Mouse (Mus musculus) intestine, embryonic 14.5 days (tissue): ENCODE measurements at regions not wholly inside any gene's neighbourhood (a gene's known extent, or its start where the extent isn't known, plus 50 kb on each side); places are given as distances from the start of the nearest gene placed in this dataset.

ENCODE experiments used
- ATAC-seq: fragments of 200-750 bp; cut with Nextera tagmentation; replicated peaks from 2 replicates; pipeline ENCODE4 v1.8.0; 2017; ENCODE audit warnings: low read depth, moderate number of reproducible peaks, moderate TSS enrichment, moderate library complexity; ENCODE audit not compliant: low FRiP score, low TSS enrichment
- DNase-seq: peaks from one replicate; pipeline ENCODE4 v3.0.0-alpha.2; 2018; ENCODE audit warnings: low spot score
- H3K27ac ChIP-seq: fragments of 300-500 bp; sonication (generic); 2 replicates; pipeline ENCODE4 v1.5.1; 2014; ENCODE audit warnings: low read depth, mild to moderate bottlenecking, control low read depth
- H3K27me3 ChIP-seq: fragments of 300-500 bp; sonication (generic); replicated peaks from 2 replicates; pipeline ENCODE4 v1.6.1; 2014; ENCODE audit warnings: low read length, control low read depth; ENCODE audit not compliant: control insufficient read depth, insufficient read depth
- H3K36me3 ChIP-seq: fragments of 300-500 bp; sonication (generic); 2 replicates; pipeline ENCODE4 v1.6.1; 2014; ENCODE audit warnings: low read length, control low read depth; ENCODE audit not compliant: control insufficient read depth, insufficient read depth
- H3K4me1 ChIP-seq: fragments of 300-500 bp; sonication (generic); replicated peaks from 2 replicates; pipeline ENCODE4 v1.6.1; 2014; ENCODE audit warnings: low read length, control low read depth, mixed read lengths; ENCODE audit not compliant: control insufficient read depth, insufficient read depth
- H3K4me2 ChIP-seq: fragments of 300-500 bp; sonication (generic); 2 replicates; pipeline ENCODE4 v1.6.1; 2014; ENCODE audit warnings: low read length
- H3K4me3 ChIP-seq: fragments of 300-500 bp; sonication (generic); 2 replicates; pipeline ENCODE4 v1.5.1; 2014; ENCODE audit warnings: low read depth, low read length, control low read depth, mixed read lengths
- H3K9ac ChIP-seq: fragments of 300-500 bp; sonication (generic); 2 replicates; pipeline ENCODE4 v1.6.1; 2014; ENCODE audit warnings: mild to moderate bottlenecking, low read length
- H3K9me3 ChIP-seq: fragments of 300-500 bp; sonication (generic); 2 replicates; pipeline ENCODE4 v1.6.1; 2016; ENCODE audit warnings: low read length, control low read depth; ENCODE audit not compliant: control insufficient read depth
- WGBS: fragments of 180-500 bp; shearing (Covaris S2); extraction: QIAGEN DNeasy Blood & Tissue Kit; methylation state at CpG from one replicate; pipeline ENCODE4 v1.1.7; 2014; 5-methylcytosine and 5-hydroxymethylcytosine counted together

DNA sequence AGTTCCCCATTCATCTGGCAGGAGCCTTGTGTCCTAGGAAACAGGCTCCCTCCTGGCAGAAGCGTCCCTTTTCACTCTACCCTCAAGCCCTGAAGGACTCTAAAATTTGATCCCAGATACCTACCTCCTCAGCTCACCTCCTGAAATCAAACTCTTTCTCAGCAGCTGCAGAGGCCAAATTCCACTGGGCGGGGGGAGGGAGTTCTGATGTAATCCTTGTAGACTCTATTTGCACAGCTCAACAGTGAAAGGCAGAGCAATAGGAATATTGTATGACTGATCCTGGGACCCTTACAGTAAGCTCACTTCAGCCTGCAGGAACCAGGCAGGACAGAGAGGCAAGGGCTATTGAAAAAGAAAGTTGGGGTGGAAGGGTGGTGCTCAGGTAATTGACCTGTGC, 346.3 kb downstream of the Irx1 start:
- H3K27ac ChIP-seq: no peak overlapping the region
- H3K4me3 ChIP-seq: no peak overlapping the region
- no peaks in the 10 kb centered on the region for H3K9me3 ChIP-seq
- no peaks in the 10 kb centered on the region for H3K27me3 ChIP-seq
- no peaks in the 10 kb centered on the region for H3K4me1 ChIP-seq
- ATAC-seq (no peak), DNase-seq (peak; percentile 50)
- whole genome bisulfite sequencing: 24% methylated on average over 2 of the region's 2 CpGs
- no peak overlapping the region for H3K9ac ChIP-seq
- H3K36me3 ChIP-seq: no peaks in the 10 kb centered on the region
- H3K4me2 ChIP-seq: no peak overlapping the region

DNA sequence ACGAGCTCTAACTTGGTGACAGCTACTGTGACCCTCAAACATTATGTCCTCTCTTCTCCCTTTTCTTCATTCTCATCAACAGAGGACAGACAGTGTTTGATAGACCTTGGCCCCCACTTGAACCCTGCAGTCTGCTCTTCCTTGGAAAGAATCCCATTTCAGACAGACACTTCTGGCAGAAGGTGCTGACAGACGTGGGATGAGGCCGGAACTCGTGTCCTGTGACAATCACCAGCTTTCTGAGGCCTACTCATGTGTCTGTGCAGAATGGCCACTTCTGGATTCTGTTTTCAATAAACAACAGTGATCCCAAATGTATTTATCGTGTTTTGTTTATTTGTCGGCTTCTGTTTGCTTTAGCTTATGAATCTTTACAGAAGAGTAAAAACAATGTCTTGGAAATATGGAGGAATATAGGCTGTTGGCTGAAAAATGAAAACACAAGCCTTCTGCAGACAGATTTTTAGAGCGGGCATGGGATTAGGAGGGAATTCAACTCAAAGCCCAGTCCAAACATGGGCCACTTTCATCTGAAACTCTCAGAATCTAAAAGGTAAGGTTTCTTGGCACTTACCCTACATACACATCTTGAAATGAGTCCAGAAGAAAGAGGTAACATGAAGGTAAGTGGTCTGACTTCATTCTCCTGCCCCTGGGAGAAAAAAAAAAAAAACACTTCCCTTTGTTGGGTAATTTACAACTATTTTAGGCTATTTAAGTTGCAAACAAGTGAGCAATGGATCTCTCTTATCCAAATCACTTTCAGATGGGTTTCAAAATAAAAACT, 350.9 kb downstream of the Irx1 start:
- Histone ChIP-seq H3K4me2 (no peak overlapping the region), H3K9me3 (no peaks in the 10 kb centered on the region), H3K36me3 (no peaks in the 10 kb centered on the region), H3K27ac (no peak overlapping the region), H3K9ac (no peak overlapping the region), H3K4me1 (no peaks in the 10 kb centered on the region), H3K4me3 (no peak overlapping the region), H3K27me3 (no peaks in the 10 kb centered on the region)
- ATAC-seq (no peak), DNase-seq (no peak)
- WGBS: 71% methylated on average over 7 of the region's 7 CpGs

DNA sequence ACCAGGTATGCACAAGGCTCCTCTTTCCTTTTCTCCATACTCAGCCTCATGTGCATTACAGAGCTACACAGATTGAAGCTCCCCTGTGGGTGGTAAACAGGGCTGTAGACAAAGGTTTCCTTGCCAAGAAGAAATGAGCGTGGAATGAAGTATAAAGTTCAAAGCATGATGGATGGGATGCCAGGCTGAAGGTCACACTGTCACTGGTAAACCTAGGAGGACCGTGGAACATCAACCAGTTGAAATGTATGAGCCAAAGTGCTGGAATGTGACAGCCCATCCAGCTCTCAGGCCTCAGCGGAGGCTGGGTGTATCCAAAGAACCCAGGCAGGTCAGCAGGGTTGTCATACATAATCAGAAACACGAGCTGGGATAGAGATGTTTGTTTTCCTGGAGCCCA, 381.0 kb downstream of the Irx1 start:
- H3K4me3 ChIP-seq: no peak overlapping the region
- DNase-seq (no peak), ATAC-seq (no peak)
- H3K4me2 ChIP-seq: no peak overlapping the region
- no peaks in the 10 kb centered on the region for H3K27me3 ChIP-seq
- no peaks in the 10 kb centered on the region for H3K9me3 ChIP-seq
- no peaks in the 10 kb centered on the region for H3K36me3 ChIP-seq
- WGBS: 38% methylated on average over 4 of the region's 4 CpGs
- H3K4me1 ChIP-seq: no peaks in the 10 kb centered on the region
- no peak overlapping the region for H3K27ac ChIP-seq
- H3K9ac ChIP-seq: no peak overlapping the region

DNA sequence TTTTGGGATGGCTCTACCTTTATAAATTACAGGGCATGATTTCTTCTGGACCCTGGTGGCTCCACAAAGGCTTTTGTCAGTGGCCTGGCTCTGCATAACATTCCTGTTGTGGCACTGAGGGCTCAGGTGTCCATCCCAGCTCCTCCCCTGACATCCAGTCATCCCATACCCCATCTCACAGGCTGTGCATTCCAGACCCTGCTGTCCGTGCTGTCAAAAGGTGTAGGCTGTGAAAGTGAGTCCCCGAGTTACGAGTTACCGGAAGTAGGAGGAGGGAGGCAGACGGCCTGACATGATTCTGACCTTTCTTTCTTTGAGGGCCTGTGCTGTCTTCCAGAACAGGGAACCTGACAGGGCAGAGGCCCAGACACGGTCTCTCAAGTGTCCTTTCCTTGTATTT, 397.6 kb downstream of the Irx1 start:
- Histone ChIP-seq H3K36me3 (no peaks in the 10 kb centered on the region), H3K9ac (no peak overlapping the region), H3K4me2 (no peak overlapping the region), H3K27ac (no peak overlapping the region), H3K9me3 (no peaks in the 10 kb centered on the region), H3K4me3 (no peak overlapping the region), H3K27me3 (no peaks in the 10 kb centered on the region), H3K4me1 (no peaks in the 10 kb centered on the region)
- WGBS: 43% methylated on average over 6 of the region's 6 CpGs
- DNase-seq (no peak), ATAC-seq (no peak)

DNA sequence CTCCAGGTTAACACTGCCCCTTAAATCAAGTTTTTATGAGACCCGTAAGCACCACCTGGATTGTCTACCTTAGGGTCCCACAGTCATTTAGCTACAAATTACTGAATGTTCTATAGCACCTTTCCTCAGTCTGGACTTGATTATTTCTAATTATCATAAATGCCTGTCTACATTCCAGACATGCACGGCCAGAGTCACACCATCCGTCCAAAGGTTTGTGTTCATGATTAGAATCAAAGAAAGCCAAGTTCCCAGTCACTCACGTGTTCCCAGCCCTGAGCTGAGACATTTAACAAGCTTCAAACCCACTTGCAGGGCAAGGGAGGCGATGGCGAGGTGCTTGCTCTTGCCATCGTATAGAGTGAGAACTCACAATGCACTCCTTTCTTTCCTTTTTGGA, 398.1 kb downstream of the Irx1 start:
- Histone ChIP-seq H3K9ac (no peak overlapping the region), H3K27me3 (no peaks in the 10 kb centered on the region), H3K36me3 (no peaks in the 10 kb centered on the region), H3K4me3 (no peak overlapping the region), H3K27ac (no peak overlapping the region), H3K9me3 (no peaks in the 10 kb centered on the region), H3K4me1 (no peaks in the 10 kb centered on the region), H3K4me2 (no peak overlapping the region)
- ATAC-seq: no peak
- 82% methylated on average over 7 of the region's 7 CpGs for WGBS
- no peak for DNase-seq

DNA sequence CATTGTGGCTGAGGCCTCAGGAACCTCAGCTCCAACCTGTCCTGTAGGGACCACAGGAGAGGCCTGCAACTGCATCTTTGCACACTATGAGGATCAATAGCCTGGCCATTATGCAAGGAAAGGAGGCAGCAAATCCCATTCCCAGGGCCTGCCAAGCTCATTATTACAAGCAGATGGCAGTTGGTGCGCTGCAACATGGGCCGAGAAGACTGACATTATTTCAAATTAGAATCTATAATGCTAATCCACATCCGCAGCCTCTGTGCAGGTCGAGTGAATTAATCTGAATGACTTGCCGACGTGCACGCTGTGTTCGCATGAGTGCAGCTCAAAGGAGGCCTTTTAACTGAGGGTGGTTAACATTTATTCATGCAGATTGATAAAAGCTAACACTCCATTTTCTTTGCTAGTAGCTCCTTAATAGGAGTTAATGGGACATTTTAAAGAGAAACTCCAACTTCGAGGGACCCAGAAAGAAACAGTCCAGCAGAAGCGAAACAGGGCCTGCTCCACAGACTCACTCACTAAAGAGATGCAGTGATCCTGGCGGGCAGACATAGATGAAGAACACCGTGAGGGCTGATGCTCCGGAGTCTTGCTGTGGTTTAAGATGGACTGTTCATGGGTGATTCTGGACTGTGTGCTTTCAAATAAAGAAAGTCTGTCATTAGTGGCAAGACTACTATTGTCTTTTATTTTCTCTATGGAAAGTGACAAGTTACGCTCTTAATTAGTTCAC, 404.9 kb downstream of the Irx1 start:
- Histone ChIP-seq H3K27me3 (no peaks in the 10 kb centered on the region), H3K4me2 (no peak overlapping the region), H3K4me1 (no peaks in the 10 kb centered on the region), H3K9me3 (no peaks in the 10 kb centered on the region), H3K4me3 (no peak overlapping the region), H3K27ac (no peak overlapping the region), H3K36me3 (no peaks in the 10 kb centered on the region), H3K9ac (no peak overlapping the region)
- DNase-seq (no peak), ATAC-seq (no peak)
- WGBS: 87% methylated on average over 14 of the region's 14 CpGs

DNA sequence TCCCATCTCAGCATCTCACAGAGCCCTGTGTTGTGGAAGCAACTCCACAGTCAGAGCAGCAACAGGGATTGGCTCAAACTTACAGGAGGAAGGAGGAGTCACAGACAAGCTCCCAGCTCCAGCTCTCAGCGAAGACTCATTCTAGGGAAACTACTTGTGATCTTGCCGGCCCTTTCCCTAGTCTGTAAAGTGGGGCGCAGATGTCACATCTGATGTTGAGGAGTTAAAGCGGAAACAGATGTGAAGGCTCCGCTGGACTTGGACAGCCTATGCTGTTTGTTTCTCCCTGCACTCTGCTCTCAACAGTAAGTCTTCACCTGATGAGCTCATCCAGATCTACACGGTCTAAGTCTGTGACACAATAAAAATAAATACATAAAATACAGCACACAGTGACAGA, 408.1 kb downstream of the Irx1 start:
- no peaks in the 10 kb centered on the region for H3K27me3 ChIP-seq
- no peaks in the 10 kb centered on the region for H3K36me3 ChIP-seq
- no peak overlapping the region for H3K4me3 ChIP-seq
- no peak for DNase-seq
- H3K9me3 ChIP-seq: no peaks in the 10 kb centered on the region
- no peak for ATAC-seq
- 78% methylated on average over 6 of the region's 6 CpGs for WGBS
- H3K4me2 ChIP-seq: no peak overlapping the region
- H3K9ac ChIP-seq: no peak overlapping the region
- no peak overlapping the region for H3K27ac ChIP-seq
- H3K4me1 ChIP-seq: no peaks in the 10 kb centered on the region

DNA sequence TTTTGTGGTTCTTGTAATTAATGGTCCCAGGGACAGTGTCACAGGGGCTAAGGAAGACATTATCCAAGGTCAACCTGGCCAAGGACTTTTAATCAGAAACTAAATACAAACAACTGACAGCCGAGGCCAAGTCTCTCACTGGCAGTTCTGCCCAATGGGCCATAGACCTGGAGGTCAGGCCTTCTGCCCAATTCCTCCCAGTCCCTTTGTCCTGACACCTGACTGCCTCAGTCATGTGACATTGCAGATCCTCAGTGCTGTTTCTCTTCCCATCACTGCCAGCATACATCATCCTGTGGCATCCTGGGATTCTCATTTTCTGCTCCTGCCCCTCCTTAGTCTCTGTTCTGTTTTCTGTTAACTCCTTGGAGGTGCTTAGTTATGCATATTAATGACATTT, 413.4 kb downstream of the Irx1 start:
- no peak overlapping the region for H3K9ac ChIP-seq
- no peak overlapping the region for H3K27ac ChIP-seq
- H3K4me3 ChIP-seq: no peak overlapping the region
- no peak for ATAC-seq
- no peaks in the 10 kb centered on the region for H3K36me3 ChIP-seq
- no peaks in the 10 kb centered on the region for H3K9me3 ChIP-seq
- H3K4me1 ChIP-seq: no peaks in the 10 kb centered on the region
- DNase-seq: no peak
- no peaks in the 10 kb centered on the region for H3K27me3 ChIP-seq
- 40% methylated on average over 1 of the region's 1 CpGs for WGBS
- no peak overlapping the region for H3K4me2 ChIP-seq
